Mouse (Mus musculus): ENCODE measurements around the gene Tmem201. TPM values are rescaled to one million over a fixed set of nuclear protein-coding genes. Genes with fewer than 3 reads are reported as not detected.
A peak's percentile ranks its signal among the peaks of the same experiment; 100 is the strongest.

The Tmem201 gene
- total and polyA plus RNA-seq, 2 experiments: 6.5 to 25.2 TPM

- Histone ChIP-seq H3K9ac (ENCODE audit: low read depth, low read length) (no peak overlapping the region; the same call in 1 of the 2 replicates), H3K27me3 (ENCODE audit: control insufficient read depth, insufficient read depth, low read length) (no peaks in the 10 kb centered on the region), H3K36me3 (ENCODE audit: control insufficient read depth, insufficient read depth, low read length) (no peaks in the 10 kb centered on the region), H3K79me2 (ENCODE audit: control insufficient read depth, insufficient read depth, low read length) (peaks cover 15% of the 10 kb centered on the region; the same call in 1 of the 2 replicates), H3K4me3 (ENCODE audit: insufficient read depth, low read depth, low read length) (no peak overlapping the region), H3K27ac (replicated peaks; ENCODE audit: insufficient read depth, low read depth, low read length) (no peak overlapping the region), H3K4me1 (ENCODE audit: control insufficient read depth, insufficient read depth, low read length) (peaks cover 5% of the 10 kb centered on the region; the same call in 1 of the 2 replicates)
- TF ChIP-seq POLR2A (IDR thresholded peaks at IDR 0.05; ENCODE audit: extremely low read depth, insufficient read depth, low read length) (no peak), CTCF (IDR thresholded peaks at IDR 0.05; ENCODE audit: low read depth, low read length) (no peak)
- no peak for DNase-seq (ENCODE audit: extremely low read depth, low read depth, low spot score)
- WGBS: 75% methylated on average over 8 of the region's 8 CpGs
Observed at GRCm38 (mm10) chr4:149728810-149729209, 9.0 kb downstream of the Tmem201 start.

- peaks cover 2% of the 10 kb centered on the region; the same call in 1 of the 2 replicates for H3K4me1 ChIP-seq (ENCODE audit: control insufficient read depth, insufficient read depth, low read length)
- H3K4me3 ChIP-seq (ENCODE audit: insufficient read depth, low read depth, low read length): no peak overlapping the region
- TF ChIP-seq POLR2A (IDR thresholded peaks at IDR 0.05; ENCODE audit: extremely low read depth, insufficient read depth, low read length) (no peak), CTCF (IDR thresholded peaks at IDR 0.05; ENCODE audit: low read depth, low read length) (no peak)
- no peaks in the 10 kb centered on the region for H3K36me3 ChIP-seq (ENCODE audit: control insufficient read depth, insufficient read depth, low read length)
- WGBS: 93% methylated on average over 5 of the region's 5 CpGs
- H3K9ac ChIP-seq (ENCODE audit: low read depth, low read length): no peak overlapping the region
- H3K79me2 ChIP-seq (ENCODE audit: control insufficient read depth, insufficient read depth, low read length): peaks cover 6% of the 10 kb centered on the region; the same call in 1 of the 2 replicates
- H3K27ac ChIP-seq (replicated peaks; ENCODE audit: insufficient read depth, low read depth, low read length): no peak overlapping the region
- no peaks in the 10 kb centered on the region for H3K27me3 ChIP-seq (ENCODE audit: control insufficient read depth, insufficient read depth, low read length)
- no peak for DNase-seq (ENCODE audit: extremely low read depth, low read depth, low spot score)
Observed at GRCm38 (mm10) chr4:149727636-149728035, 10.2 kb downstream of the Tmem201 start.

- H3K27ac ChIP-seq (replicated peaks; ENCODE audit: insufficient read depth, low read depth, low read length): no peak overlapping the region
- WGBS: 63% methylated on average over 15 of the region's 15 CpGs
- peaks cover 4% of the 10 kb centered on the region; the same call in 1 of the 2 replicates for H3K79me2 ChIP-seq (ENCODE audit: control insufficient read depth, insufficient read depth, low read length)
- H3K36me3 ChIP-seq (ENCODE audit: control insufficient read depth, insufficient read depth, low read length): no peaks in the 10 kb centered on the region
- H3K9ac ChIP-seq (ENCODE audit: low read depth, low read length): no peak overlapping the region
- H3K4me3 ChIP-seq (ENCODE audit: insufficient read depth, low read depth, low read length): no peak overlapping the region
- no peaks in the 10 kb centered on the region for H3K27me3 ChIP-seq (ENCODE audit: control insufficient read depth, insufficient read depth, low read length)
- DNase-seq (ENCODE audit: extremely low read depth, low read depth, low spot score): peak; percentile 42
- H3K4me1 ChIP-seq (ENCODE audit: control insufficient read depth, insufficient read depth, low read length): no peaks in the 10 kb centered on the region
- TF ChIP-seq POLR2A (IDR thresholded peaks at IDR 0.05; ENCODE audit: extremely low read depth, insufficient read depth, low read length) (no peak), CTCF (IDR thresholded peaks at IDR 0.05; ENCODE audit: low read depth, low read length) (peak; percentile 82)
Observed at GRCm38 (mm10) chr4:149725661-149726350, 12.0 kb downstream of the Tmem201 start.

GRCm38 (mm10) chr4:149724916-149725470, 12.9 kb downstream of the Tmem201 start:
- no peak overlapping the region for H3K27ac ChIP-seq (replicated peaks; ENCODE audit: insufficient read depth, low read depth, low read length)
- H3K36me3 ChIP-seq (ENCODE audit: control insufficient read depth, insufficient read depth, low read length): no peaks in the 10 kb centered on the region
- TF ChIP-seq POLR2A (IDR thresholded peaks at IDR 0.05; ENCODE audit: extremely low read depth, insufficient read depth, low read length) (no peak), CTCF (IDR thresholded peaks at IDR 0.05; ENCODE audit: low read depth, low read length) (no peak)
- DNase-seq (ENCODE audit: extremely low read depth, low read depth, low spot score): no peak
- no peaks in the 10 kb centered on the region for H3K27me3 ChIP-seq (ENCODE audit: control insufficient read depth, insufficient read depth, low read length)
- H3K79me2 ChIP-seq (ENCODE audit: control insufficient read depth, insufficient read depth, low read length): peaks cover 4% of the 10 kb centered on the region; the same call in 1 of the 2 replicates
- no peak overlapping the region for H3K4me3 ChIP-seq (ENCODE audit: insufficient read depth, low read depth, low read length)
- no peaks in the 10 kb centered on the region for H3K4me1 ChIP-seq (ENCODE audit: control insufficient read depth, insufficient read depth, low read length)
- no peak overlapping the region for H3K9ac ChIP-seq (ENCODE audit: low read depth, low read length)
- 95% methylated on average over 17 of the region's 17 CpGs for WGBS

- TF ChIP-seq POLR2A (IDR thresholded peaks at IDR 0.05; ENCODE audit: extremely low read depth, insufficient read depth, low read length) (no peak), CTCF (IDR thresholded peaks at IDR 0.05; ENCODE audit: low read depth, low read length) (peak; percentile 97)
- WGBS: 85% methylated on average over 17 of the region's 17 CpGs
- Histone ChIP-seq H3K27me3 (ENCODE audit: control insufficient read depth, insufficient read depth, low read length) (no peaks in the 10 kb centered on the region), H3K79me2 (ENCODE audit: control insufficient read depth, insufficient read depth, low read length) (peaks cover 4% of the 10 kb centered on the region; the same call in 1 of the 2 replicates), H3K4me3 (ENCODE audit: insufficient read depth, low read depth, low read length) (no peak overlapping the region), H3K27ac (replicated peaks; ENCODE audit: insufficient read depth, low read depth, low read length) (no peak overlapping the region), H3K9ac (ENCODE audit: low read depth, low read length) (no peak overlapping the region), H3K36me3 (ENCODE audit: control insufficient read depth, insufficient read depth, low read length) (no peaks in the 10 kb centered on the region), H3K4me1 (ENCODE audit: control insufficient read depth, insufficient read depth, low read length) (no peaks in the 10 kb centered on the region)
- DNase-seq (ENCODE audit: extremely low read depth, low read depth, low spot score): peak; percentile 52
Observed at GRCm38 (mm10) chr4:149723855-149724731, 13.8 kb downstream of the Tmem201 start.
